Mouse (Mus musculus): ENCODE results near the gene Arhgef28. TPM values are rescaled to one million over a fixed set of nuclear protein-coding genes. Genes with fewer than 3 reads are reported as not detected.

Arhgef28 gene
- polyA plus RNA-seq, 1 experiment from 2014 or later = 33.0 TPM

DNA sequence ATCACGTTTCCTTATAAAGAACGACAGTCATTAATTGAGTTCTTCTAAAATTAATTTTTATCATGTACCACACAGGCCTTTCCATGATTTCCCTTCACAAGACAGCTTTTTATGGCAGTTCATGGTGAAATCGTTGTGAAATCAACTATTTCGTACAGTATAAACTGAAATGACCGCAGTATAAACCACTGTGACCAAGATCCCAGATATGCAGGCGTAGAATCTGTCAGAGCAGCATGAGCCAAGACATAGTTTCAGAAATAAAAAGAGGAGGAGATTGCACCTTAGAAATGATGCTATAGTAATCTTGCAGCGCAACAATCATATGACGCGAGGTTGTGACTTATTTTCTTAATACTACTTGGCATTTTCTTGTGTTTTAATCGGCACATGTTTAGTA, 63.2 kb downstream of the Arhgef28 start:
- H3K4me3 ChIP-seq (ENCODE audit: low read length) = no peak overlapping the region
- no peak overlapping the region for H3K4me2 ChIP-seq (ENCODE audit: low read length)
- no peaks in the 10 kb centered on the region for H3K27me3 ChIP-seq (replicated peaks; ENCODE audit: control insufficient read depth, insufficient read depth, low read length)
- H3K4me1 ChIP-seq (ENCODE audit: control insufficient read depth, insufficient read depth, low read depth, low read length) = no peaks in the 10 kb centered on the region
- no peak for ATAC-seq
- no peaks in the 10 kb centered on the region for H3K36me3 ChIP-seq (ENCODE audit: control insufficient read depth, insufficient read depth, low read length)
- H3K9me3 ChIP-seq (ENCODE audit: control insufficient read depth, low read length) = no peaks in the 10 kb centered on the region
- 94% methylated on average over 10 of the region's 10 CpGs for WGBS
- no peak overlapping the region for H3K27ac ChIP-seq (ENCODE audit: low read depth, low read length)
- H3K9ac ChIP-seq (ENCODE audit: low read depth, low read length) = no peak overlapping the region

DNA sequence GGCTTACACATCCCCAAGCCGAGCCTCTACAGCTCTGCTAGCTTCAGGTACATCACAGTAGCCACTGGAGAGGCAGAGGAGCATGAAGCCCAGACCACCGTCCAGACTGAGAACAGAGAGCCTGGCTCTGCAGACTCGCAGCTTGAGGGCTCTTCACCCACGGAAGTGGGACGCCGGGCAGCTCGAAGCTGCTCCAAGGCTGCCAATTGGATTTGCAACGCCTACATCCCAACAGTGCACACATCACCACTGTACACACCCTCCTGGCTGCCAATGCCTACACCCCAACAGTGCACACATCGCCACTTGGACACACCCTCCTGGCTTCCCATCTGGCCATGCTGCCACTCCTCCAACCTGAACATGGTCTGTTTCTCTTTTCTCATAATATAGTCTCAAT, 65.6 kb downstream of the Arhgef28 start:
- WGBS = 78% methylated on average over 9 of the region's 9 CpGs
- no peak overlapping the region for H3K27ac ChIP-seq (ENCODE audit: low read depth, low read length)
- no peaks in the 10 kb centered on the region for H3K36me3 ChIP-seq (ENCODE audit: control insufficient read depth, insufficient read depth, low read length)
- H3K27me3 ChIP-seq (replicated peaks; ENCODE audit: control insufficient read depth, insufficient read depth, low read length) = no peaks in the 10 kb centered on the region
- H3K4me1 ChIP-seq (ENCODE audit: control insufficient read depth, insufficient read depth, low read depth, low read length) = peaks cover 4% of the 10 kb centered on the region
- no peaks in the 10 kb centered on the region for H3K9me3 ChIP-seq (ENCODE audit: control insufficient read depth, low read length)
- no peak overlapping the region for H3K4me2 ChIP-seq (ENCODE audit: low read length)
- no peak overlapping the region for H3K4me3 ChIP-seq (ENCODE audit: low read length)
- no peak for ATAC-seq
- no peak overlapping the region for H3K9ac ChIP-seq (ENCODE audit: low read depth, low read length)

DNA sequence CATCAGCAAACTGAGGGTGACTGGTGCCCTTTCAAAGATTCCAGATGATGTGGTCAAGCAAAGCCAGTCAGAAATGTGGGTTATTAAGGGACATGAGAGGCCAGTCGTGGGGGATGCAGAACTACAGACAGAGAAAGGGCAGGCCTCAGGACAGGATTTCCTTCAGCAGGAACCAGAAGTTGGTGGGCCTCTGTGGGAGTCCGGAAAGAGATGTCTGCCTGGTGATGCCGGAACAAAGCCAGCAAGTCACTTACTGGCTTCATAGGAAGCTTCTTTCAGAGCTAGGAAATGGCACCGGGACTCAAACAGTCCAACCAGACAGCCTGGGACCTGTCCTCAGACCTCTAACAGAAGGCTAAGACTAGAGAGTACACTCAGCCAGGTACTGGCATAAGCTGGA, 67.5 kb downstream of the Arhgef28 start:
- Histone ChIP-seq H3K27ac (ENCODE audit: low read depth, low read length) (no peak overlapping the region), H3K9me3 (ENCODE audit: control insufficient read depth, low read length) (no peaks in the 10 kb centered on the region), H3K27me3 (replicated peaks; ENCODE audit: control insufficient read depth, insufficient read depth, low read length) (no peaks in the 10 kb centered on the region), H3K4me1 (ENCODE audit: control insufficient read depth, insufficient read depth, low read depth, low read length) (peaks cover 4% of the 10 kb centered on the region), H3K36me3 (ENCODE audit: control insufficient read depth, insufficient read depth, low read length) (no peaks in the 10 kb centered on the region), H3K9ac (ENCODE audit: low read depth, low read length) (no peak overlapping the region), H3K4me3 (ENCODE audit: low read length) (no peak overlapping the region), H3K4me2 (ENCODE audit: low read length) (no peak overlapping the region)
- ATAC-seq = no peak
- 61% methylated on average over 4 of the region's 4 CpGs for WGBS

DNA sequence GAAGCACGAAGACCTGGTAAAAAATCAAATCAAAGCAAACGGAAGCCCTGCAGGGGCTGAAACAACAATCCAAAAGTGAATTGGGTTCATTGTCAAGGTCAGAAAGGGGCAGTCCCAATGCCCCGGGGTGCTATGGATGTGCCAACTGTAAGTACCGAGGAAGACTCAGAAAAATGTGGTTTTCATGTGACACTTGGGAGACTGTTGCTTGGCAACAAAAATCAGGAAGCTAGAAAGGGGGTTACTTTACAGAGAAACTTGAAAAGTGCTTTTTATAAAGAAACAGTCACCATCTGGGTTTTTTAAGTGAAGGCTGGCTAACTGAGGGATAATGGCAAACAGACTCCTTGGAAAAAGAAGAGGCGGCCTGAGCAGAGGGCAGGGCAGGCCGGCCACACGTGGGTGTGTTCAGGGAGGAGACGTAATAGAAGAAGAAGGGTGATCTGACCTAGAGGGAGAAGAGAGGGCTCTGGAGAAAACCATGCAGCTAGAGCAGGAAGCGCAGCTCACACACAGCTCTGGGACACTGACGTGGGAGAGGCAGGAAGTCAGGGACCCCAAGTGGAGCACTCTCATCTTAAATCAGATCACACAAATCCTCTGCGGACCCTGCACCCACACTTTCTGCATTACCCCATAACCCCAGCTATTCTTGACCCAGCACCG, 70.2 kb downstream of the Arhgef28 start:
- no peaks in the 10 kb centered on the region for H3K36me3 ChIP-seq (ENCODE audit: control insufficient read depth, insufficient read depth, low read length)
- WGBS = 41% methylated on average over 12 of the region's 12 CpGs
- no peak overlapping the region for H3K9ac ChIP-seq (ENCODE audit: low read depth, low read length)
- peaks cover 4% of the 10 kb centered on the region for H3K4me1 ChIP-seq (ENCODE audit: control insufficient read depth, insufficient read depth, low read depth, low read length)
- no peak for ATAC-seq
- H3K9me3 ChIP-seq (ENCODE audit: control insufficient read depth, low read length) = no peaks in the 10 kb centered on the region
- H3K4me3 ChIP-seq (ENCODE audit: low read length) = no peak overlapping the region
- no peak overlapping the region for H3K27ac ChIP-seq (ENCODE audit: low read depth, low read length)
- no peaks in the 10 kb centered on the region for H3K27me3 ChIP-seq (replicated peaks; ENCODE audit: control insufficient read depth, insufficient read depth, low read length)
- no peak overlapping the region for H3K4me2 ChIP-seq (ENCODE audit: low read length)

DNA sequence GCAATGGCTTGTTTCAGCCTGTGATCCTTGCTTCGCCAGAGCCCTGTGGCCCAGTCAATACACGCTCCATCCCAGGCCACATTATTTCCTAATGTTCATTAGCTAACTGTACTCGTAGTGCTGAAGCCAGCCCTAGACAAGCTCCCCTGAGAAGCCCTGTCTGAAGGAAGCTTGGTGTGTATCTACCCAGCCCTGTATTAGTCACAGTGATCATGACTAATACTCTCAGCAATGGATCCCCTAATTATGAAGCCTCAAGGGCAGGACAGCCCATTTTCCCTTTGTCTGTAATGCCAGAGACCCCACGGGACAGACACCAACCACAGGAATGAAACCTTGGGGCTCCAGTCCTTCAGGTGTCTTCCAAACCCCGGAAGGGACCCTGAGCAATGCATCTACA, 73.3 kb downstream of the Arhgef28 start:
- no peak for ATAC-seq
- H3K27ac ChIP-seq (ENCODE audit: low read depth, low read length) = no peak overlapping the region
- 80% methylated on average over 5 of the region's 5 CpGs for WGBS
- H3K36me3 ChIP-seq (ENCODE audit: control insufficient read depth, insufficient read depth, low read length) = no peaks in the 10 kb centered on the region
- H3K9me3 ChIP-seq (ENCODE audit: control insufficient read depth, low read length) = no peaks in the 10 kb centered on the region
- H3K9ac ChIP-seq (ENCODE audit: low read depth, low read length) = no peak overlapping the region
- peaks cover 4% of the 10 kb centered on the region for H3K4me1 ChIP-seq (ENCODE audit: control insufficient read depth, insufficient read depth, low read depth, low read length)
- no peak overlapping the region for H3K4me2 ChIP-seq (ENCODE audit: low read length)
- H3K4me3 ChIP-seq (ENCODE audit: low read length) = no peak overlapping the region
- no peaks in the 10 kb centered on the region for H3K27me3 ChIP-seq (replicated peaks; ENCODE audit: control insufficient read depth, insufficient read depth, low read length)

DNA sequence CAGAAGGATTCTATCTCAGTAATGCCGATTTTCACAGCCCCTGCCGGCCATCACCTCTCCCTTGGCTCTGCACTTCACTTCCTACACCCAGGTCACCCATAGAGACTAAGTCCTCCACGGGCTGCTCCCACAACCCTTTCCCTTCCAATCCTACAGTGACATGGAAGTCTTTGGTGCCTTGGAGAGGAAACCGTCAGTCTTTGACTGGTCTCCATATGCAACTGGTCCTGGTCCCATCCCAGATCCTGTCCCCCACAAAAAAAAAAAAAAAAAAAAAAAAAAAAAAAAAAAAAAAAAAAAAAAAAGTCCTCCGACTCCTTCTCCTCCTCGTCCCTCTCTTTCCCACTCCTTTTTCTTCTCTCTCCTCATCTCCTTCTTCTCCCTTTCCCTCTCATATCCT, 74.0 kb downstream of the Arhgef28 start:
- Histone ChIP-seq H3K9ac (ENCODE audit: low read depth, low read length) (no peak overlapping the region), H3K4me2 (ENCODE audit: low read length) (no peak overlapping the region), H3K27ac (ENCODE audit: low read depth, low read length) (no peak overlapping the region), H3K4me3 (ENCODE audit: low read length) (no peak overlapping the region), H3K36me3 (ENCODE audit: control insufficient read depth, insufficient read depth, low read length) (no peaks in the 10 kb centered on the region), H3K4me1 (ENCODE audit: control insufficient read depth, insufficient read depth, low read depth, low read length) (peaks cover 4% of the 10 kb centered on the region), H3K9me3 (ENCODE audit: control insufficient read depth, low read length) (no peaks in the 10 kb centered on the region), H3K27me3 (replicated peaks; ENCODE audit: control insufficient read depth, insufficient read depth, low read length) (no peaks in the 10 kb centered on the region)
- no peak for ATAC-seq
- WGBS = 69% methylated on average over 6 of the region's 6 CpGs

DNA sequence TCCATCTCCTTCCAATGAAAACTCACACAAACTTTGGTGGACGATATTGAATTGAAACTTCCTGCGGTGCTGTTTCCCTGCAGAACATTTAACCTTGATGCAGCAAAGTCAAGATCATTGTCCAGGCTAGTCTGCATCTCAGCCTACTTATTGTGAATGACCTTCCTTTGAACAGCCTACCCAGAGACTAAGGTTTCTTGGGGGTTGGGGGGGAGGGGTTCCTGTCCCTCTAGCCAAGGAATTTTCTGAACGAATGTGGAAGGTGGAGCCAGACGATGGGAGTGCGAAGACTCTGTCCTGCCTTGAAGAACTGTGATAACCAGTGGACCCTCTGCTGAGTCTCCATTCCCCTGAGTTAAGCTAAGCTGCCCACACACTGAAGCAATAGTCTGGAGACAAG, 80.6 kb downstream of the Arhgef28 start:
- no peaks in the 10 kb centered on the region for H3K4me1 ChIP-seq (ENCODE audit: control insufficient read depth, insufficient read depth, low read depth, low read length)
- no peak overlapping the region for H3K9ac ChIP-seq (ENCODE audit: low read depth, low read length)
- H3K4me3 ChIP-seq (ENCODE audit: low read length) = no peak overlapping the region
- WGBS = 79% methylated on average over 5 of the region's 5 CpGs
- no peak overlapping the region for H3K27ac ChIP-seq (ENCODE audit: low read depth, low read length)
- no peak overlapping the region for H3K4me2 ChIP-seq (ENCODE audit: low read length)
- ATAC-seq = no peak
- H3K9me3 ChIP-seq (ENCODE audit: control insufficient read depth, low read length) = no peaks in the 10 kb centered on the region
- H3K36me3 ChIP-seq (ENCODE audit: control insufficient read depth, insufficient read depth, low read length) = no peaks in the 10 kb centered on the region
- H3K27me3 ChIP-seq (replicated peaks; ENCODE audit: control insufficient read depth, insufficient read depth, low read length) = no peaks in the 10 kb centered on the region

DNA sequence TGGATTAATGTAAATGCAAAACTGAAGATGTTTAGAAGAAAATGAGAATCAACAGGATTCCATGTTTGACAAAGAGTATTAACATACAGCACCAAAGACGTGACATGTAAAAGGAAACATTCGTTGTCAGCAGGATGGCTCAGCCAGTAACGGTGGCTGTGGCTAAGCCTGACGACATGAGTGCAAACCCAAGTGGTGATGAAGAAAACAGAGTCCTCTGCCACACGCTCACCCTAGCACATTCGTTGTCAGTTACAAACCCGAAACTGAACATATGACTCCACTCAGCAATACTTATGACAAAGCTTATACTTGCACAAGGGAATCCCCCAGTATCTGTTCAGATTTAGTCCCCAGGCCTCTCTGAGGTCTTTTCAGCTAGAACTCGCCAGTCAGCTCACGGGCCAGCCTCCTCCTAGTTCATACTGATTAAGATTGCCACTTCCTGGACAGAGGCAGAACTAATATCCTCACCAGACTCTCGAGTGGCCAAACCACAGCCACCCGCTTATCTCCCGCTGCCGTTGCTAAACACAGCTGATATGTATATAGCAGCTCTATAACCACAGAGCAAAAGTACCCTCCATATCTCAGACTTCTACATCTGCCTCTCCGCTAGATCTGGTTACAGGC, 82.0 kb downstream of the Arhgef28 start:
- H3K4me2 ChIP-seq (ENCODE audit: low read length) = no peak overlapping the region
- no peaks in the 10 kb centered on the region for H3K9me3 ChIP-seq (ENCODE audit: control insufficient read depth, low read length)
- no peaks in the 10 kb centered on the region for H3K36me3 ChIP-seq (ENCODE audit: control insufficient read depth, insufficient read depth, low read length)
- no peaks in the 10 kb centered on the region; the same call in 1 of the 2 replicates for H3K4me1 ChIP-seq (ENCODE audit: control insufficient read depth, insufficient read depth, low read depth, low read length)
- no peak overlapping the region for H3K9ac ChIP-seq (ENCODE audit: low read depth, low read length)
- no peak overlapping the region for H3K4me3 ChIP-seq (ENCODE audit: low read length)
- H3K27ac ChIP-seq (ENCODE audit: low read depth, low read length) = no peak overlapping the region
- H3K27me3 ChIP-seq (replicated peaks; ENCODE audit: control insufficient read depth, insufficient read depth, low read length) = no peaks in the 10 kb centered on the region
- 84% methylated on average over 14 of the region's 14 CpGs for WGBS
- ATAC-seq = no peak

DNA sequence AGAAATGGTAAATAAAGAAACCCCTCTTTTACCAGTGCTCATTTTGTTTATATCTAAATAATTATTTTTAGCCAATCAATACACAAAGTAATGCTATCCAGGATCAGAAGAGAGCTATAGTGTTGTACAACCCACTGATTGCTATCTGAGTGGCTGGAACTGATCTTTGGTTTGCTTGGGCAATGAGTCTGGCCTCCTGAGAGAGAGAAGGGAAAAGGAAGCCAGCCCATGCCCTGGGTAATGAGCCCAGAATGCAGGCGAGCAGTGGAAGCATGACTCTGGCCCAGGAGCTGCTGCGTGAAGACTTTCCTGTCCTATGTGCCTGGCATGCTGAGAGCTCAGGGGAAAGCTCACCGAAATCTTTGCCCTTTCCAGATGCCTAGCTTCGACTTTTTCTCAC, 83.5 kb downstream of the Arhgef28 start:
- no peaks in the 10 kb centered on the region; the same call in 1 of the 2 replicates for H3K4me1 ChIP-seq (ENCODE audit: control insufficient read depth, insufficient read depth, low read depth, low read length)
- H3K36me3 ChIP-seq (ENCODE audit: control insufficient read depth, insufficient read depth, low read length) = no peaks in the 10 kb centered on the region
- H3K4me3 ChIP-seq (ENCODE audit: low read length) = no peak overlapping the region
- H3K4me2 ChIP-seq (ENCODE audit: low read length) = no peak overlapping the region
- H3K27me3 ChIP-seq (replicated peaks; ENCODE audit: control insufficient read depth, insufficient read depth, low read length) = no peaks in the 10 kb centered on the region
- no peaks in the 10 kb centered on the region for H3K9me3 ChIP-seq (ENCODE audit: control insufficient read depth, low read length)
- H3K9ac ChIP-seq (ENCODE audit: low read depth, low read length) = no peak overlapping the region
- ATAC-seq = no peak
- no peak overlapping the region for H3K27ac ChIP-seq (ENCODE audit: low read depth, low read length)
- WGBS = 78% methylated on average over 4 of the region's 4 CpGs

Measured in hindbrain, embryonic 16.5 days (tissue).